Mouse (Mus musculus) limb, embryonic 12.5 days (tissue): ENCODE measurements at regions not wholly inside any gene's neighbourhood (a gene's known extent, or its start where the extent isn't known, plus 50 kb on each side); places are given as distances from the start of the nearest gene placed in this dataset. TPM values are rescaled to one million over a fixed set of nuclear protein-coding genes. Genes with fewer than 3 reads are reported as not detected.

Source experiments
- microRNA-seq: library from miRNA; unstranded; fragments of <30 nt; microRNA quantifications from one replicate; pipeline ENCODE4, GENCODE M21; 2017

Small RNAs in the stretch of these regions (microRNA-seq; reads per million reads assigned to microRNA genes)
- not detected for gene Gm26472
